Mouse (Mus musculus): ENCODE data around the gene Cd47. TPM values are rescaled to one million over a fixed set of nuclear protein-coding genes. Genes with fewer than 3 reads are reported as not detected.
A peak's percentile ranks its signal among the peaks of the same experiment; 100 is the strongest.
"Not testable (repeated sequence)": the region's sequence is repeated elsewhere in the genome, so short reads cannot be mapped to it uniquely, and the experiment has no call there.

Cd47 gene
- polyA plus RNA-seq, 3 experiments from 2014 or later, result 201 to 329 (median 236) TPM

DNA sequence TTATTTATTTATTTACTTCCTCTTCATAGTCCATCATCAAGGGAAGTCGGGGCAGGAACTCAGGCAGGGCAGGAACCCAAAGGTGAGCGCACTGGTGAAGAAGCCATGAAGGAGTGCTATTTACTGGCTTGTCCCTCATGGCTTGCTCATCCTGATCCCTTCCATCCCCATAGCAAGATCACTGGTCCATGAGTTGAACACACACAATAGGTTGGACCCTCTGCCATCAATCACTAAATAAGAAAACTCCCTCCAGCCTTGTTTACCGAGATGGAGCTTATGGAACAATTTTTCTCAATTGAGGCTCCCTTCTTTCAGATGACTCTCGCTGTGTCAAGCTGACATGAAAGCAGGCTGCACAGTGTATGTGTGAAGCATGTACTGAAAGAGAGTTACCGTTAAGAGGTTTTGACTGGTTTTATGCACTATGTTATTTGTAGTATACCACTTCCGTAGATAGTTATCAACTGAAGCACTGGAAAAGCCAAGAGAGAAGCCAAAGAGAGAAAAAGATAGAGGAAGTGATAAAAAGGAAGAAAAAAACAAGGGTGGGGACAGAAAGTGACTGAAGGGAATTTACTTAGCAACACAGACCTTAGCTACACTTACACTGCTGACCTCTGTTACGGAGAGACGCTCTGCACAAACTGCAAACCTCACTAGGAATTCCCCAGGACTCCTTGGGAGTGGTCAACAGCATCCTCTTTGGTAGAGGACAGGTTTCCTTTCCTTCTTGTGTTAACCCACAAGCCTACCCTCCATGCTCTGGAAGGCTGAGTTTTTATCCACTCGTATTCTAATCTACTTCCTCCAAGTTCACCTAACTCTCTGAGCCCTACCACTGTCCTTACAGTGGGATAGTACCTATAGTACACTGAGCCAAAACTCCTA lies 9.5 kb upstream of the Cd47 start:
- peak; percentile 65 for ATAC-seq

- peak; percentile 12 for ATAC-seq
Observed at GRCm38 (mm10) chr16:49792446-49792878, 7.9 kb upstream of the Cd47 start.

DNA sequence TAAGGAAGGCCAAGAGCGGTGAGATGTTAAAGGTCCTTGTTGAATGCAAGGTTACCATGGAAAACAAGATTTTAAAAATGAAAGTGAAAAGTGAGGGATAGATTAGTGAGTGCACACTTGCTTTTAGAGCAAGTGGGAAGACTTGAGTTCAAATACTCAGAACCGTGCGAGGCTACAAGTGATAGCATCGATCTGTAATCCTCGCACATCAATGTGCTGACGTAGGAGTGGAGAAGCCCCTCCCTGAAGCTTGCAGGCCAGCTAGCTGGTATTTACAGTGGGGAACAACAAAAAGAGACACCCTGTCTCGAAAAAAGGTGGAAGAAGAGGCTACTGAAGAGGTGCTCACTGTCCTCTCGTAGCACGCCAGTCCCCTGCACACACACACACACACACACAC lies 6.7 kb upstream of the Cd47 start:
- peak; percentile 17 for ATAC-seq

GRCm38 (mm10) chr16:49796271-49796670 lies 4.1 kb upstream of the Cd47 start:
- ATAC-seq, result no peak

GRCm38 (mm10) chr16:49796954-49797353 lies 3.4 kb upstream of the Cd47 start:
- peak; percentile 58 for ATAC-seq

GRCm38 (mm10) chr16:49798790-49799189 lies 1.5 kb upstream of the Cd47 start:
- ATAC-seq, result peak; percentile 45

- ATAC-seq, result no peak
Observed at GRCm38 (mm10) chr16:49800996-49801395, 663 bp downstream of the Cd47 start.

DNA sequence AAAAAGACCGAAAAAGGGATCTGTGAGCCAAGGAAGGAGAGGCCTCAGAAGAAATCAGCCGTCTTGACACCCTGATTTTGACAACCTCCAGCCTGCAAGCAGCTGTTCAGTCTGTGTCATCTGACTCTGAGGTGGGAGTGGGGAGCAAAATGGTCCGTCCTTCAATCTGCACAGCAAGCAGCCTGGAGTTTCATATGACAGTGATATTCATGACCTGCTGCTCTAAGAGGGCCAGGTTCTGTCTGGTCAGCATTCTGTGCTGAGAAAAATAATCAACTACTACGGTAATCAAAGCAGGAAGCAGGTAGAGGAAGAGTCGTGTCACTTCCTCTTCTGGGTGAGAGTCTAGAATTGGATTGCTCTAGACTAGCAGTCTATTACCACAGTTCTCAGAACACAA lies 1.1 kb downstream of the Cd47 start:
- peak; percentile 46 for ATAC-seq

DNA sequence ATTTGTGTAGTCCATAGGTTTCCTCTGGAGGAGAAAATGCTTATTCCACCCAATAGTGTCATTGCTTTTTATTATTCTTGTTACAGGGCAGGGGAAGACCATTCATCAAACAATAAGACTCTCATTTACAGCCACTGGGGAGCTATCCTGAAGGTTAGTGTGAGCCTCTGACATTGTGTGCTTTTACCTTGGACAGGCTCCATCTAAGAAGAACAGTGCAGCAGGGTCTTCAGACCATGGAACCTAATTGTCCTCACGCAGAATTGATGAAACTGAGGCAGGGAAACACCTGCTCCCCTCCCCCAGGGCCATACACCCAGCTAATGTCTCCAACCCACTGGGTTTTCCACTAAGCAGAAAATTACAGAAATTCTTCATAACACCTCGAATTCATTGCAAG lies 2.7 kb downstream of the Cd47 start:
- no peak for ATAC-seq

DNA sequence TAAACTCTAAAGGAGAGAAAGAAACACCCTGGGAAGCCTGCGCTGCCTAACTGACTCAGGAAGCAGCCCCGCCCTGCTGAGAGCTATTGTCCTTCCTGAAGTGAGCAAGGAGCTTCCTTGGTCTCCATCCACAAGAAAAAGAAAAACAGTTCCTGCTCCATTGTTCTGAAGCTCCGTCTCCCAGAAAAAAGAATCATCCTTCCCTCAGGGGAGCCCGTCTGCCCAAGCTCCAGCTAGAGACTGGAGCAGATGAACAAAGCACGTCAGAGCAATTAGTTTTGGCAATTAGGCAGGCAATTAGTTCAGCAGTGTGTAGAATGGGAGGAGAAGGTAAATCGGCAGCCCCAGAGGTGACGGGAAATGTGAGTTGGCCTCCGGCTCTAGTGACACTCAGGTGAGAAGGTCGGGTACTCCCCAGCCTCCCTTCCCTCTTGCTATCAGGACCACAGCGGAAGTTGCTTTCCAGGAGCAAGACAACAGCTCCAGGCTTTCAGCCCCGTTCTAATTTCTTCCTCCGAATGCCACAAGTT lies 3.7 kb downstream of the Cd47 start:
- ATAC-seq, result no peak

GRCm38 (mm10) chr16:49806920-49807319 lies 6.6 kb downstream of the Cd47 start:
- peak; percentile 58 for ATAC-seq

DNA sequence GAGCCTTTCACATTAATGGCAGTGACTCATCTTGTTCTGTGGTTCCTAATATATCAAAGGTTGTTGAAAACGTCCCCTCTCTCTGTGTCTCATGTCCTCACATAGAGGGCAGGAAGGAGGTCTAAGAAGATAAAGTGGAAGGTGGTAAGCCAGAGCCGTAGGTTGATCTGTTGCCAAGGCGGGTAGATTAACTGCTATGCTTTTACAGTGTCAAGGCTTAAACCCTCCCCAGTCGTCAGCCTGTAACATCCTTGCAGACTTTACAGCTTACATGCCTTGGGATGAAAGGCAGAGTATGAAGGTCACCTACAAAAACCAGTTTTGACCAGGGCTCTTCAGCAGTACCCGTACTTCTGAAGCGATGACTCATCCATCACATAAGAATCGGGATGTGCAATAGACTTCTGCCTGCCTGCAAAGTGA lies 7.1 kb downstream of the Cd47 start:
- ATAC-seq, result peak; percentile 82

DNA sequence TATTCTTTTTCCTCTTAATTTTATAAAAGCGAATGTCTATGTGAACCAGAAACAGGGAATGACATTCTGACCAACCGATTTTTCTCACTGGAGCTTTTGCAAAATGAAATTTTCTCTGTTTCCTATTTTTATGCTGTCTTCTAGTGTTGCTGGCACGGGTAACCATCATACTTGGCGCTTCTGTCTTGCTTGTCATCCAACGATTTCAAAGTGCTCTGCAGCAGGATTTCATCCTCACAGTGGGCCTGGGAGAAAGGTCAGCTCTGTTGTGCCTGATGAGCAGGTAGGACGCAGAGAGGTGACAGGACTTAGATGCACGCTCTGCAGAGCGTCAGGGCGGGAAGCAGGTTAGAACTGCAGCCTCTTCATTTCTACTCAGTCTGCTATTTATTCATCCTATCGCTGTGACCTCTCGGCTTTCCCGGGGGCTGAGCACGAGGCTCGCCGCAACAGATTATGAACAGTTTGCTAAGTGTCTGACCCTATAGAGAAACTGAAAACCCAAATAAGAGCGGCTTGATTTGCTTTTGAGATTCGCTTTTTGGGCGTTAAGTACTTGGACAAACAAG lies 7.6 kb downstream of the Cd47 start:
- ATAC-seq, result no peak

GRCm38 (mm10) chr16:49811897-49812296 lies 11.6 kb downstream of the Cd47 start:
- no peak for ATAC-seq

DNA sequence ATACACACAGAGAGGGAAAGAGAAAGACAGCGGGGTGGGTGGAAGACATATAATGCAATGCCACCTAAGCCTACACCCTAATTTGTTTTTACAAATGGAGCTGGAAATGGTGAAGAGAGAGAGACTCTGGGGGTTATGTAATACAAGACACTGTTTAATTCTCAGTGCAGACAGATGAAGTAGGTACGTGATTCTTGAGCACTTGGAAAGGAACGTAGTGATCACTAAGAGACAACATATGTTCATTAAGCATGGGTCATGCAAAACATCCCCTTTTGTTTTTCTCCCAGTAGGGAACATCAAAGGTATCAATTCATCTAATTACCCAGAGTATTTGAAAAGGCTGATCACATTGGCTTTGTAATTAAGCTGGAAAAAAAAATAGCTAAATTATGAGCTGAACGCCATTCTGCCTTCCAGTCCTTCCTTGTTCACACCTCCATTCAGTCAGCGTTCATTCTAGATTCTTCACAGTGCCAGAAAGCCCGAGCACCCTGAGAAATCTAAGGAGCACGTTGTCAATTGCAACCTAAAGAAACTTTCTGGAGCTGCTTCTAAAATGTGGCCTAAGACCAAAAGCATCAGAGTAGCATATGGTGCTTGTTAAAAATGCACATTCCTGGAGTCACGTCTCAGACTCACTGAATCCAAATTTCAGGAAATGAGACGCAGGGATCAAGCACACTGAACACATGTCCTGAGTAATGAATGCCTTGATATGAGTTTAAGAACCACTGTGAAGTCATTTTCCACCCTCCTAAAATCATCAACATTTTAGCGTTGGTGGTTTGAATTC lies 12.7 kb downstream of the Cd47 start:
- ATAC-seq, result no peak

- ATAC-seq, result no peak
Observed at GRCm38 (mm10) chr16:49814419-49814818, 14.1 kb downstream of the Cd47 start.

GRCm38 (mm10) chr16:49816889-49817288 lies 16.6 kb downstream of the Cd47 start:
- no peak for ATAC-seq

DNA sequence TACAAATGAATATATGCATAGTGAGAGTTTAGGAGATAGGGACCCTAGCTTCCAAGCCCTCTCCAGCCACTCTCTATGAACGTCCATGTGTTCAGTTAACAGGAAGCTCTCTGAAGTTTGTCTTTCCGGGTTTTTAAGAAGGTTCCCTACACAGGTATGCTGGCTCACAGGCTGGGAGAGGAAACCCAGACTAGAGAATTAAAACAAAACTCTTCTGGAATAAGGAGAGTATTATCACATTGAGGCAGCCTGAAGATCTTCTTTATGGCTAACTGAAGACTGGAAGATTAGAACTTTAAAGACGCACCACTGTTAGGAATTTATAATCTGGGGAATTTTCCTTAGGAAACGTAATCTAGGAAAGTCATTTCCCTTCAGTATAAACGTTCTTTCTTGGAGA lies 17.8 kb downstream of the Cd47 start:
- ATAC-seq, result no peak

GRCm38 (mm10) chr16:49818627-49819026 lies 18.3 kb downstream of the Cd47 start:
- ATAC-seq, result peak; percentile 98

DNA sequence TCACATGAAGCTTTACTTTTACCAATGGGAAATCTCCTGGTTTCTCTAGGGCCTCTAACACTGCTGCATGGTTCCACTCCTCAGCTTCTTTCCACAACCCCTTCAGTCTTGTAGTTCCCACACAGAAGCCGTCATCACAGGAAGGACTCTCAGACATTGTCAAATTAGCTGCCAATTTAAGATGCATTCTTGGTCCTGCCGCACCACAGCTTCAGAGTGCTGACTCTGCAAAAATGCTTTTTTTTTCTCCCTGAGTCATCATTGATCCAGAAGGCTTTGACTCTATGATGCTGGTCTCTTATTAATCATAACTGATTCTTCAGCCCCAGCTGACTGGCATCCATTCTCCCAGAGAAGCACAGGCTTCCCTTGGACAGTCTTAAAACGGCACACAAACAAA lies 19.2 kb downstream of the Cd47 start:
- ATAC-seq, result peak; percentile 10

DNA sequence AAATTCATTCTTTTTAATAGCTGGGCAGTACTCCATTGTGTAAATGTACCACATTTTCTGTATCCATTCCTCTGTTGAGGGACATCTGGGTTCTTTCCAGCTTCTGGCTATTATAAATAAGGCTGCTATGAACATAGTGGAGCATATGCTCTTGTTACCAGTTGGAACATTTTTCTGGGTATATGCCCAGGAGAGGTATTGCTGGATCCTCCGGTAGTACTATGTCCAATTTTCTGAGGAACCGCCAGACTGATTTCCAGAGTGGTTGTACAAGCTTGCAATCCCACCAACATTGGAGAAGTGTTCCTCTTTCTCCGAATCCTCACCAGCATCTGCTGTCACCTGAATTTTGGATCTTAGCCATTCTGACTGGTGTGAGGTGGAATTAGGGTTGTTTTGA lies 30.6 kb downstream of the Cd47 start:
- not testable (repeated sequence) for ATAC-seq

GRCm38 (mm10) chr16:49832339-49832738 lies 32.0 kb downstream of the Cd47 start:
- no peak for ATAC-seq

DNA sequence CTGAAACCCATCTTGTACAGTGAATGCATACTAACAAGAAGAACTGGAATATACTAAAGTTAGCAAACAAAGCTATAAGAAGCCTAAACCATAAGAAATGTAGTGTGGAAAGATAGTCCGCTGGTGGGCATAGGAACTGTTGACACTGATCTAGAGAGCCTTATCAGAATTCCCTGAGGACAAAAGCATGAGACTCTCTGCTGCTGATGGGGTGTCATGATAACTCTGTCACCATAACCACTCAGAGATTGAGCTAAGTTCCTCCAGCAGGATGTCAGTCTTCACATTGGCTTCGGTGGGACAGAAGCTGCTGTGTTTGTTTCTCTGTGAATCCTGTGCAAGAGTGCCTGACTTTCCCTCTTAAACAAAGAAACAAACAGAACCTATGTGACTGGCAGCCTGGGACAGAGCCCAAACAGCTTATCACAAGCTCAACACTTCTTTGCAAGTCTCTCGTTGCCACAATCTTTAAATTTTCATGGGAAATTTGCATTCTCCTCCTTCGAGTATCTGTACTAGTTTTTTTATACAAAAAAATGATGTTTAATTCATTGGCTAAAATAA lies 33.9 kb downstream of the Cd47 start:
- no peak for ATAC-seq

All from inflammation-experienced regulatory T-cells, adult 6 months (primary cell).